Mouse (Mus musculus) lung, adult 2 months (tissue): Measurements from ENCODE around the gene Ubash3b.

Experiments used
- CTCF ChIP-seq: fragments of 200-500 bp; IDR thresholded peaks from 2 replicates; pipeline ENCODE4 v1.5.1; 2011; ENCODE audit warnings: mild to moderate bottlenecking, low read length, control low read depth; ENCODE audit not compliant: insufficient read depth
- POLR2A ChIP-seq: fragments of 200-500 bp; IDR thresholded peaks from 2 replicates; pipeline ENCODE4 v1.6.1; 2011; ENCODE audit warnings: low read depth, mild to moderate bottlenecking, control low read depth, low read length, borderline replicate concordance; ENCODE audit errors: extremely low read depth

- TF ChIP-seq CTCF (no peak), POLR2A (no peak)
Measured at GRCm38 (mm10) chr9:41079428-41080155, 81.9 kb downstream of the Ubash3b start.
